Mouse (Mus musculus) heart, adult 2 months (tissue): ENCODE measurements at regions not wholly inside any gene's neighbourhood (a gene's known extent, or its start where the extent isn't known, plus 50 kb on each side); places are given as distances from the start of the nearest gene placed in this dataset.

Experiments
- CTCF ChIP-seq: fragments of 200-600 bp; IDR thresholded peaks from 2 replicates; pipeline ENCODE4 v1.8.1; 2022; ENCODE audit warnings: antibody characterized with exemption, mild to moderate bottlenecking, moderate library complexity
- EP300 ChIP-seq: fragments of 200-500 bp; IDR thresholded peaks from 2 replicates; pipeline ENCODE4 v1.6.1; 2011; ENCODE audit warnings: low read depth, low read length, control low read depth; ENCODE audit not compliant: insufficient read depth

GRCm38 (mm10) chr5:116719200-116719599 is 127.6 kb upstream of the Srrm4 start:
- TF ChIP-seq CTCF (no peak), EP300 (no peak)
